Mouse (Mus musculus) forebrain, embryonic 11.5 days (tissue): ENCODE data around the gene Alg14. TPM values are rescaled to one million over a fixed set of nuclear protein-coding genes. Genes with fewer than 3 reads are reported as not detected.

Source experiments
- ATAC-seq: fragments of 200-750 bp; cut with Nextera tagmentation; replicated peaks from 2 replicates; pipeline ENCODE4 v1.8.0; 2017; ENCODE audit warnings: moderate TSS enrichment; ENCODE audit not compliant: low FRiP score
- DNase-seq: peaks from one replicate; pipeline ENCODE4 v3.0.0-alpha.2; 2017; ENCODE audit warnings: low spot score
- H3K27ac ChIP-seq: fragments of 300-500 bp; sonication (generic); 2 replicates; pipeline ENCODE4 v1.5.1; 2014; ENCODE audit warnings: low read depth, low read length
- H3K27me3 ChIP-seq: fragments of 300-500 bp; sonication (generic); 2 replicates; pipeline ENCODE4 v1.6.1; 2014; ENCODE audit warnings: mild to moderate bottlenecking, low read length, mixed read lengths; ENCODE audit not compliant: control insufficient read depth, insufficient read depth
- H3K36me3 ChIP-seq: fragments of 300-500 bp; sonication (generic); 2 replicates; pipeline ENCODE4 v1.6.1; 2014; ENCODE audit warnings: mild to moderate bottlenecking, low read length, moderate library complexity, mixed read lengths; ENCODE audit not compliant: control insufficient read depth, insufficient read depth
- H3K4me1 ChIP-seq: fragments of 300-500 bp; sonication (generic); replicated peaks from 2 replicates; pipeline ENCODE4 v1.6.1; 2014; ENCODE audit warnings: low read length, mixed read lengths; ENCODE audit not compliant: control insufficient read depth, insufficient read depth
- H3K4me2 ChIP-seq: fragments of 300-500 bp; sonication (generic); 2 replicates; pipeline ENCODE4 v1.6.1; 2014; ENCODE audit warnings: low read depth, mild to moderate bottlenecking, low read length, moderate library complexity, mixed read lengths; ENCODE audit not compliant: severe bottlenecking
- H3K4me3 ChIP-seq: fragments of 300-500 bp; sonication (generic); 2 replicates; pipeline ENCODE4 v1.5.1; 2014; ENCODE audit warnings: low read depth, low read length
- H3K9ac ChIP-seq: fragments of 300-500 bp; sonication (generic); 2 replicates; pipeline ENCODE4 v1.6.1; 2014; ENCODE audit warnings: low read length
- H3K9me3 ChIP-seq: fragments of 300-500 bp; sonication (generic); 2 replicates; pipeline ENCODE4 v1.6.1; 2016; ENCODE audit warnings: low read length, mixed read lengths; ENCODE audit not compliant: control insufficient read depth
- WGBS: fragments of 180-500 bp; shearing (Covaris S2); extraction: QIAGEN DNeasy Blood & Tissue Kit; methylation state at CpG from one replicate; pipeline ENCODE4 v1.1.7; 2014; 5-methylcytosine and 5-hydroxymethylcytosine counted together
- polyA plus RNA-seq: library from polyadenylated mRNA; unstranded; fragments of >200 nt; fragmentation: Nextera tagmentation; extraction: Ambion mirVana; gene quantifications from 2 replicates; pipeline ENCODE4 v1.2.1, GENCODE M21; 2014

The Alg14 gene
- polyA plus RNA-seq, 1 experiment from 2014 or later: 28.9 TPM

DNA sequence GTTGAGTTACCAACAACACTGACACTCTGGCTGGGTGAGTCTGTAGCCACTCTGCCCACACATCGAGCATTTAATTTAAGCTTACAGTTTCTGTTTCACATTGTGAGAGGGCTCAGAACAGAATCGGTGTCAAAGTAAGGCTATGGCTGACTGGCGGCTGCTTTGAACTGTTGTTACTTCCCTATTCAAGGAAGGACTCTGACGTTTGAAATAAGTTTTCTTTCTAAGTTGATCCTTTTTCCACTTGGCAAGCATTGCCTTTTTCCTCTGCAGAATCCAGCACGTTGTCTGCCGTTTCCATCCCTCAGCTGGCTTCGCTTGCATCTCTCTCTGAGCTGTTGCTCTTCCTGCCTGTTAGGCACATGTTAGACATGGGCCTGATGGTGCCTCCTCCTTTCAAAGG is 38.7 kb downstream of the Alg14 start:
- H3K4me2 ChIP-seq: no peak overlapping the region
- H3K9ac ChIP-seq: no peak overlapping the region
- no peaks in the 10 kb centered on the region for H3K9me3 ChIP-seq
- H3K4me3 ChIP-seq: no peak overlapping the region
- no peaks in the 10 kb centered on the region for H3K36me3 ChIP-seq
- WGBS: 77% methylated on average over 7 of the region's 7 CpGs
- no peak for ATAC-seq
- H3K4me1 ChIP-seq: no peaks in the 10 kb centered on the region
- H3K27me3 ChIP-seq: no peaks in the 10 kb centered on the region
- DNase-seq: no peak
- H3K27ac ChIP-seq: no peak overlapping the region

DNA sequence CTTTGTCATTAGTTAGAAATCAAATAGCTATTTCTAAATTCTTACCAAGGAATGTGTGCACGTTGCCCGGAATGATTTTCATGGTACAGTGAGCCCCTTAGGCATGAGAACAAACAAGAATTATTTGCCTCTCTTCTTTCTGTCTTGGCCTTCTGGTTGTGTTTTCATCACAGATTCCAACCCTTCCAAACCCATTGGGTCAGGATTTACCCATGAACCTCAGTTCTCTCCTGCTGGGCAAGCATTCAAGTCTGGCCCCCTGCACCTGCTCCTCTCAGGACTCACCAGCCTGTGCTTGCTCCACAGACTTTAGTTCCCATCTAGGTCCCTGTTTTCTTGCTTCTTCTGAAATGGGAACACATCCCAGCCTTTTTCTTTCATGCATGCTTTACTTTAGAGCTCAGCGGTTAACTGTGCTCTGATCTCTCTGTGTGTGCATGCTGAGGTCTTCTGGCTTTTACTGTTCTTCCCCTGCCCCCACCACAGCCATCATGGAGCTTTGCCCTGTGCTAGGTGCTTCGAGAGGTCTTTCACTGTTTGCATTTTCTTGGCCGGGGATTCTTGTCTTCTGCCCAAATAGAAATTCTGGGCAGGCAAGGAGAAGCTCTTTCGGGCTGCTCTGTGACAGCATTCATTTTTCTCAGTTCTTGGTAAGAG is 44.8 kb downstream of the Alg14 start:
- Histone ChIP-seq H3K36me3 (no peaks in the 10 kb centered on the region), H3K27ac (no peak overlapping the region)
- WGBS: 88% methylated on average over 6 of the region's 6 CpGs

DNA sequence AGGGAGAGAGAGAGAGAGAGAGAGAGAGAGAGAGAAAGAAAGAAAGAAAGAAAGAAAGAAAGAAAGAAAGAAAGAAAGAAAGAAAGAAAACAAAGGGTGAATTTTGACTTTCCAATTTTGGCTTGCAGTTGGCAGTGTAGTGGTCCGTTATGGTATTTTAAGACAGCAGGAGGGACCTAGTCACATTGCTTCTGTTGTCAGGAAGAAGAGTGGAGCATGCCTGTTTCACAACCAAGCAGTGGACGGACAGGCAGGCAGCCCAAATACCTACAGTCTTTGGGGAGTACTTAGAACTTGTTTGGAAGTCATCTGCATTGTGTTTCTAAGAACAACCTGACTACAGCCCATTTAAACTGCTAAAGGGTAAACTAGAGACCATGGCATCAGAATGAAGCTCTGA is 47.1 kb downstream of the Alg14 start:
- H3K4me2 ChIP-seq: no peak overlapping the region
- no peaks in the 10 kb centered on the region for H3K9me3 ChIP-seq
- ATAC-seq (no peak), DNase-seq (no peak)
- H3K36me3 ChIP-seq: no peaks in the 10 kb centered on the region
- no peaks in the 10 kb centered on the region for H3K4me1 ChIP-seq
- H3K4me3 ChIP-seq: no peak overlapping the region
- 56% methylated on average over 2 of the region's 2 CpGs for WGBS
- H3K9ac ChIP-seq: no peak overlapping the region
- H3K27ac ChIP-seq: no peak overlapping the region
- no peaks in the 10 kb centered on the region for H3K27me3 ChIP-seq

More for the DNA sequence above, 44.8 kb downstream of the Alg14 start:
- H3K9ac ChIP-seq: no peak overlapping the region
- no peak for DNase-seq
- H3K9me3 ChIP-seq: no peaks in the 10 kb centered on the region
- H3K4me2 ChIP-seq: no peak overlapping the region
- no peak overlapping the region for H3K4me3 ChIP-seq
- no peaks in the 10 kb centered on the region for H3K4me1 ChIP-seq
- H3K27me3 ChIP-seq: no peaks in the 10 kb centered on the region
- no peak for ATAC-seq

DNA sequence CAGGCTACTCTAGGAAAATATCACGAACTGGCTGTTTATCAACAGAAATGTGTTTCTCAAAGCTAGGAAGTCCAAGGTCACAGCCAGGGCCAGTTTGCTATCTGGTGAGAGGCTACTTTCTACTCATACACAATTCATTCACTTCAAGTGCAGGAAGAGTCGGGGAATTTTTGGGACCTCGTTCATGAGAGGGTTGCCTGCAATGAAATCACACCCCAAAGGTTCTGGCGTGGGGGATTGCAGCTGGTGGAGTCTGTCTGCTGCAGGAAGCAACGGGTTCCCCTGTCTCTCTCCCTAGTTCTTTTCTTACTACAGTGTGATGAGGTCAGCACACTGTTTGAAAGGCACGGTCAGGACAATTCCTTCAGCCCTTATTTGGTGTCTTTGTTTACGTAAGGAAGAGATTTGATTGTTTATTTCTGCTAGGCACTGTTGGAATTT is 48.8 kb downstream of the Alg14 start:
- H3K9ac ChIP-seq: no peak overlapping the region
- ATAC-seq (no peak), DNase-seq (no peak)
- no peak overlapping the region for H3K27ac ChIP-seq
- H3K4me2 ChIP-seq: no peak overlapping the region
- H3K36me3 ChIP-seq: no peaks in the 10 kb centered on the region
- no peak overlapping the region for H3K4me3 ChIP-seq
- WGBS: 68% methylated on average over 7 of the region's 7 CpGs
- H3K4me1 ChIP-seq: peaks cover 3% of the 10 kb centered on the region; the same call in 1 of the 2 replicates
- no peaks in the 10 kb centered on the region for H3K9me3 ChIP-seq
- no peaks in the 10 kb centered on the region for H3K27me3 ChIP-seq

DNA sequence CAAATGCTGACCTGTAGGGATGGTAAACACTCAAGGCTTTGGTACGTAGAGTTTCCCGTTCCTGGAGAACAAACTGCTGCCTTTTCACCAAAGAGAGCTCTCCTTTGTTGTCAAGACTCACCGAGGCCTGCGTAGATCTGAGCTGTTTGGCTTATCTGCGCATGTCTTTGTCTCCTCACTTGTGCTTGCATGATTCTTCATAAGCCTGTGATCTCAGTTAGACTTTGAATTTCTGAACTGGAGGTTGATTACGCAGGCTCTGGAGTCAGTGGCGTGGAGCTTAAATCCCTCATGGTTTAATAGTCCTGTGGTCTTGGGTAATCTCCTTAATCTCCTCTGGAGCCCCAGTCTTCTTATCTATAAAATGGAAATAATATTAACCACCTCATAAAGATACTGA is 51.7 kb downstream of the Alg14 start:
- no peak overlapping the region for H3K4me3 ChIP-seq
- WGBS: 74% methylated on average over 7 of the region's 7 CpGs
- no peaks in the 10 kb centered on the region for H3K9me3 ChIP-seq
- H3K27ac ChIP-seq: no peak overlapping the region
- DNase-seq (no peak), ATAC-seq (no peak)
- no peaks in the 10 kb centered on the region for H3K27me3 ChIP-seq
- H3K4me1 ChIP-seq: peaks cover 3% of the 10 kb centered on the region; the same call in 1 of the 2 replicates
- no peak overlapping the region for H3K4me2 ChIP-seq
- no peak overlapping the region for H3K9ac ChIP-seq
- H3K36me3 ChIP-seq: no peaks in the 10 kb centered on the region

DNA sequence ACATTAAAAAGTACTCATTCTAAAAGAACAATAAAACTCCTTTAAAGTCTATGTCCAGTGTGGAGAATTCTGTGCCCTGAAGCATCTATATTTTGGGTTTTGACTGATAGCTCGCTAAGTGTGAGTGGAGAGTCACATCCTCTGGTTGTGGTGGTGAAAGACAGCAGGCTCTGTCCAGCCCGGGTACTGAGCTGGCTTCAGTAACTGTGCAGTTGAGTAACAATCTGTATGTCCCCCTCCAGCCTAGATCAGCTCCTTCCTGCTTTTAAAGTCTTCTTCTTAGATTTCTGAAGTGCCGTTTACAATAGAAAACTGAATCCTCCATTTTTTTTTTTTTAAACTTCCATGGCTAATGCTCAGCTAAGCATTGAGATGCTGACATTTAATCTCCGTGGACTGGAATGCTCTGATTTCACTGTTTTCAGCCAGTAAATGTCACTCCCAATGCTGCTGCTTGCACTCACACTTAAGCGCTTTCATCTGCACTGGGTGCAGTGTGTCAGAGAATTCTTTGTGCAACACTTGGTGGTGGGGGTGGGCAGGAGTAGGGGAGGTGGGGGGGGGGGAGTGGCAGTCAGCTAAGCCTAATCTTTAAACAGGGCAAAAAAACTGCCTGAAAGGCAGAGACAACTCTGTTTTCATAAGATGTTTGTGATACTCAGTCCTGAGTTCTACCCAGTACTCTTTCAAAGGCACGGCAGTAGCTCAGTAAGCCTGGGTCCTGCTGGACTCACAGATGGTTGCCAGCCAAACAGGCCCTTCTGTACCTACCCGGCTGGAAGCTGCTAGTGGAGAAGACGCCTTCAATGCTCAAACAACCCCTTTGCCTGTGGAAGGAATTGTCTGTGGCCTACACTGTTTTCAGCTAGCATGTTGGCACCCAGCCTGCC is 52.7 kb downstream of the Alg14 start:
- ATAC-seq (0 out of 2 replicates have a peak, but pooled peaks have one; percentile 39), DNase-seq (no peak)
- Histone ChIP-seq H3K4me3 (no peak overlapping the region), H3K27ac (no peak overlapping the region), H3K4me2 (no peak overlapping the region), H3K9ac (no peak overlapping the region), H3K27me3 (no peaks in the 10 kb centered on the region), H3K9me3 (no peaks in the 10 kb centered on the region), H3K36me3 (no peaks in the 10 kb centered on the region), H3K4me1 (peaks cover 9% of the 10 kb centered on the region; the same call in 1 of the 2 replicates)
- 34% methylated on average over 8 of the region's 8 CpGs for WGBS

DNA sequence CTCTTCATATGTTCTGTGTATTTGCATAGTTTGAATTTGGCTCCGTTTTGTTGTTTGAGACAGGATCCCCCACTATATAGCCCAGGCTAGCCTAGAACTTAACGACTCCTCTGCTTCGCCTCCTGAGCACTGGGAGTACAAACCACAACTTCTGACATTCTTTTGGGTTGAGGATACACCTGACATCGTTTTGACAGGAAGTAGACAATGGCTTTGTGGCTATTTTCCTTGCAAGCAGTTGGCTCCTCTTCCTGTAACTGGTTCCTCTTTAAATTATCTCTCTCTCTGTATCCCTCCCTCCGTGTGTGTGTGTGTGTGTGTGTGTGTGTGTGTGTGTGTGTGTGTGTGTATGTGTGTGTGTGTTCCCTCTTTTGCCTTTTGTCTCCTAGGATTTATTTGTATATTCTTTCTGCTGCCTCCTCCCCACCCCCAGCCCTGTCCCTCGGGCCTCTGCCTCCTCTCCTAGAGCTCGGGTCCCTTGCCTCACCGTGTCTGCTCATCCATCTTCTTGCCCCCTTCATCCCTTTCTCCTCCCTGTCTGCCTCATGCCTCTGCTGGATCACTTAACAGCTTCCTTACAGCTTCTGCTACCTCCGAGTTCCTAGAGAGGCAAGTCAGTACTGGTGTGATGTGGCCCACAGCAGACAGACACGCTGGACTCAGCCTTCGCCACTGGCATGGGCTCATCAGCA is 53.5 kb downstream of the Alg14 start:
- Histone ChIP-seq H3K4me1 (peaks cover 14% of the 10 kb centered on the region; the same call in 1 of the 2 replicates), H3K4me3 (no peak overlapping the region), H3K4me2 (no peak overlapping the region), H3K27me3 (no peaks in the 10 kb centered on the region), H3K36me3 (no peaks in the 10 kb centered on the region), H3K27ac (no peak overlapping the region), H3K9me3 (no peaks in the 10 kb centered on the region), H3K9ac (no peak overlapping the region)
- no peak for DNase-seq
- no peak for ATAC-seq
- 71% methylated on average over 11 of the region's 11 CpGs for WGBS

DNA sequence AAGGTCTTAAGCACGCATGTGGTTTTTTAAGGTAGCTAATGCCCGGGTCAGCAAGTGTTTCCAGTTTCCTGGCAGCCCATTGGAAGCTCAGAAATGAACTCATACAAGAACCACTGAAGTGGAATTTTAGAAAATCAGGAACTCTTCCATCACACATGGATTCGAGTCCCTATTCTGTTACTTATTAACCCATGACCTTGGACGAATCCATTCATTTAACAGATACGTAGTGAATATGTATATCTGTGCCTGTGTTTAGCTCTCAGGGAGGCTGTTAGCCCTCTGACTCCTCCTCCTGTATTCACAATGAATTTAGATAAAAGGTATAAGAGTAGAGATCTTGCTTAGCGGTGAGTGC is 54.0 kb downstream of the Alg14 start:
- Histone ChIP-seq H3K9ac (no peak overlapping the region), H3K9me3 (no peaks in the 10 kb centered on the region), H3K27me3 (no peaks in the 10 kb centered on the region), H3K4me2 (no peak overlapping the region), H3K27ac (no peak overlapping the region), H3K4me1 (peaks cover 14% of the 10 kb centered on the region; the same call in 1 of the 2 replicates), H3K36me3 (no peaks in the 10 kb centered on the region), H3K4me3 (no peak overlapping the region)
- ATAC-seq (no peak), DNase-seq (no peak)
- WGBS: 72% methylated on average over 6 of the region's 6 CpGs
